Mouse (Mus musculus): ENCODE results near the gene Grin1. TPM values are rescaled to one million over a fixed set of nuclear protein-coding genes. Genes with fewer than 3 reads are reported as not detected.

The Grin1 gene
- 10 to 100 TPM; 15.0 to 15.2 TPM for total RNA-seq (2021)
- long read RNA-seq, experiment 1, full-length matches to known transcripts: 11 of 17 reads
- long read RNA-seq, experiment 1, partial matches to known transcripts: 2 of 17 reads
- long read RNA-seq, experiment 1, other reads (novel, unspliced or antisense): 4 of 17 reads
- long read RNA-seq, experiment 2, full-length matches to known transcripts: 10 of 17 reads
- long read RNA-seq, experiment 2, partial matches to known transcripts: 2 of 17 reads
- long read RNA-seq, experiment 2, other reads (novel, unspliced or antisense): 5 of 17 reads

GRCm38 (mm10) chr2:25318971-25319773, at the start of gene Grin1:
TSS of gene Grin1 (minus strand) at chr2:25319187.
- DNase-seq (ENCODE audit: low spot score in 2 of 2): peak; percentile 23 to 39

GRCm38 (mm10) chr2:25365091-25365761, 46.2 kb upstream of the Grin1 start, which contains the start of gene Uap1l1:
TSS of gene Uap1l1 (minus strand) at chr2:25365682.
- peak; percentile 43 to 65 for DNase-seq (ENCODE audit: low spot score in 2 of 2)

- DNase-seq (ENCODE audit: low spot score in 2 of 2): no peak
Measured at GRCm38 (mm10) chr2:25364761-25365090, 45.7 kb upstream of the Grin1 start.

- no peak for DNase-seq (ENCODE audit: low spot score in 2 of 2)
Measured at GRCm38 (mm10) chr2:25364313-25364712, 45.3 kb upstream of the Grin1 start.

GRCm38 (mm10) chr2:25363478-25364178, 44.6 kb upstream of the Grin1 start:
- no peak for DNase-seq (ENCODE audit: low spot score in 2 of 2)

- DNase-seq (ENCODE audit: low spot score in 2 of 2): no peak
Measured at GRCm38 (mm10) chr2:25359848-25360247, 40.9 kb upstream of the Grin1 start.

GRCm38 (mm10) chr2:25356208-25357079, 37.5 kb upstream of the Grin1 start, which contains the start of gene Dpp7:
TSS of gene Dpp7 (minus strand) at chr2:25356359.
- peak; percentile 46 to 57 for DNase-seq (ENCODE audit: low spot score in 2 of 2)

GRCm38 (mm10) chr2:25355419-25356066, 36.6 kb upstream of the Grin1 start:
- no peak for DNase-seq (ENCODE audit: low spot score in 2 of 2)

- DNase-seq (ENCODE audit: low spot score in 2 of 2): no peak
Measured at GRCm38 (mm10) chr2:25354211-25354610, 35.2 kb upstream of the Grin1 start.

- DNase-seq (ENCODE audit: low spot score in 2 of 2): no peak
Measured at GRCm38 (mm10) chr2:25350701-25351100, 31.7 kb upstream of the Grin1 start.

- no peak for DNase-seq (ENCODE audit: low spot score in 2 of 2)
Measured at GRCm38 (mm10) chr2:25349499-25349898, 30.5 kb upstream of the Grin1 start.

GRCm38 (mm10) chr2:25348162-25348561, 29.2 kb upstream of the Grin1 start:
- DNase-seq (ENCODE audit: low spot score in 2 of 2): no peak

GRCm38 (mm10) chr2:25338303-25338702, 19.3 kb upstream of the Grin1 start:
- DNase-seq (ENCODE audit: low spot score in 2 of 2): no peak

- no peak for DNase-seq (ENCODE audit: low spot score in 2 of 2)
Measured at GRCm38 (mm10) chr2:25333569-25333968, 14.6 kb upstream of the Grin1 start.

- peak; percentile 96 to 99 for DNase-seq (ENCODE audit: low spot score in 2 of 2)
Measured at GRCm38 (mm10) chr2:25332286-25333160, 13.5 kb upstream of the Grin1 start, which contains the start of gene Man1b1. TSS of gene Man1b1 (plus strand) at chr2:25332338.

- no peak for DNase-seq (ENCODE audit: low spot score in 2 of 2)
Measured at GRCm38 (mm10) chr2:25331470-25331869, 12.5 kb upstream of the Grin1 start.

GRCm38 (mm10) chr2:25328440-25328839, 9.5 kb upstream of the Grin1 start:
- DNase-seq (ENCODE audit: low spot score in 2 of 2): no peak

GRCm38 (mm10) chr2:25326036-25326435, 7.0 kb upstream of the Grin1 start:
- no peak for DNase-seq (ENCODE audit: low spot score in 2 of 2)

GRCm38 (mm10) chr2:25320084-25320483, 1.1 kb upstream of the Grin1 start:
- DNase-seq (ENCODE audit: low spot score in 2 of 2): no peak
